Mouse (Mus musculus) liver, adult (tissue): ENCODE results near the gene Treml2.
"Not testable (repeated sequence)": the region's sequence is repeated elsewhere in the genome, so short reads cannot be mapped to it uniquely, and the experiment has no call there.

Source experiments
- GATA4 ChIP-seq: IDR thresholded peaks from 2 replicates; pipeline ENCODE4 v1.6.1; 2014; ENCODE audit warnings: mild to moderate bottlenecking, low read length; ENCODE audit not compliant: insufficient replicate concordance

The Treml2 gene

GRCm38 (mm10) chr17:48278381-48278780, 20.9 kb upstream of the Treml2 start:
- no peak for TF ChIP-seq GATA4

GRCm38 (mm10) chr17:48279002-48279401, 20.3 kb upstream of the Treml2 start:
- no peak for TF ChIP-seq GATA4

GRCm38 (mm10) chr17:48280943-48281738, 18.2 kb upstream of the Treml2 start:
- TF ChIP-seq GATA4: no peak

- no peak for TF ChIP-seq GATA4
These were observed 17.6 kb upstream of the Treml2 start for GRCm38 (mm10) chr17:48281739-48282085.

- TF ChIP-seq GATA4: no peak
These were observed 12.5 kb upstream of the Treml2 start for GRCm38 (mm10) chr17:48286765-48287164.

- TF ChIP-seq GATA4: no peak
These were observed 12.0 kb upstream of the Treml2 start for GRCm38 (mm10) chr17:48287276-48287675.

- TF ChIP-seq GATA4: no peak
These were observed 5.7 kb upstream of the Treml2 start for GRCm38 (mm10) chr17:48293500-48294194.

GRCm38 (mm10) chr17:48299756-48300155, 458 bp downstream of the Treml2 start:
- no peak for TF ChIP-seq GATA4

- no peak for TF ChIP-seq GATA4
These were observed 901 bp downstream of the Treml2 start for GRCm38 (mm10) chr17:48300199-48300598.

- no peak for TF ChIP-seq GATA4
These were observed 1.6 kb downstream of the Treml2 start for GRCm38 (mm10) chr17:48300861-48301260.

- no peak for TF ChIP-seq GATA4
These were observed 2.5 kb downstream of the Treml2 start for GRCm38 (mm10) chr17:48301792-48302191.

- TF ChIP-seq GATA4: no peak
These were observed 12.8 kb downstream of the Treml2 start for GRCm38 (mm10) chr17:48312124-48312523.

- TF ChIP-seq GATA4: not testable (repeated sequence)
These were observed 16.7 kb downstream of the Treml2 start, which contains the start of gene B430306N03Rik for GRCm38 (mm10) chr17:48315905-48316579. Gene B430306N03Rik (plus strand): TSS chr17:48316141.

- no peak for TF ChIP-seq GATA4
These were observed 19.4 kb downstream of the Treml2 start for GRCm38 (mm10) chr17:48318686-48319085.

GRCm38 (mm10) chr17:48321279-48321678, 22.0 kb downstream of the Treml2 start:
- no peak for TF ChIP-seq GATA4

GRCm38 (mm10) chr17:48323236-48323635, 23.9 kb downstream of the Treml2 start:
- no peak for TF ChIP-seq GATA4

GRCm38 (mm10) chr17:48324258-48324657, 25.0 kb downstream of the Treml2 start:
- TF ChIP-seq GATA4: no peak

- TF ChIP-seq GATA4: no peak
These were observed 25.8 kb downstream of the Treml2 start for GRCm38 (mm10) chr17:48325093-48325492.
